Mouse (Mus musculus) lung, embryonic 16.5 days (tissue): Measurements from ENCODE around the gene Sox9. TPM values are rescaled to one million over a fixed set of nuclear protein-coding genes. Genes with fewer than 3 reads are reported as not detected.

Experiments
- ATAC-seq: fragments of 200-750 bp; cut with Nextera tagmentation; 2 replicates; pipeline ENCODE4 v1.8.0; 2017; ENCODE audit warnings: low read depth, mild to moderate bottlenecking, moderate library complexity
- H3K27ac ChIP-seq: fragments of 300-500 bp; sonication (generic); 2 replicates; pipeline ENCODE4 v1.5.1; 2014; ENCODE audit warnings: mild to moderate bottlenecking, control low read depth, low read length
- H3K27me3 ChIP-seq: fragments of 300-500 bp; sonication (generic); 2 replicates; pipeline ENCODE4 v1.6.1; 2014; ENCODE audit warnings: low read depth, low read length, mixed read lengths; ENCODE audit not compliant: control insufficient read depth, insufficient read depth
- H3K36me3 ChIP-seq: fragments of 300-500 bp; sonication (generic); 2 replicates; pipeline ENCODE4 v1.6.1; 2014; ENCODE audit warnings: low read length; ENCODE audit not compliant: control insufficient read depth, insufficient read depth
- H3K4me1 ChIP-seq: fragments of 300-500 bp; sonication (generic); replicated peaks from 2 replicates; pipeline ENCODE4 v1.6.1; 2014; ENCODE audit warnings: low read length, mixed read lengths; ENCODE audit not compliant: control insufficient read depth, insufficient read depth
- H3K4me2 ChIP-seq: fragments of 300-500 bp; sonication (generic); 2 replicates; pipeline ENCODE4 v1.6.1; 2014; ENCODE audit warnings: low read depth, low read length, control low read depth
- H3K4me3 ChIP-seq: fragments of 300-500 bp; sonication (generic); 2 replicates; pipeline ENCODE4 v1.5.1; 2014; ENCODE audit warnings: mild to moderate bottlenecking, low read length, control low read depth
- H3K9ac ChIP-seq: fragments of 300-500 bp; sonication (generic); 2 replicates; pipeline ENCODE4 v1.6.1; 2014; ENCODE audit warnings: low read length, control low read depth
- H3K9me3 ChIP-seq: fragments of 300-500 bp; sonication (generic); 2 replicates; pipeline ENCODE4 v1.6.1; 2016; ENCODE audit warnings: low read length; ENCODE audit not compliant: control insufficient read depth
- WGBS: fragments of 180-500 bp; shearing (Covaris S2); extraction: QIAGEN DNeasy Blood & Tissue Kit; methylation state at CpG from one replicate; pipeline ENCODE4 v1.1.7; 2014; 5-methylcytosine and 5-hydroxymethylcytosine counted together
- polyA plus RNA-seq: library from polyadenylated mRNA; unstranded; fragments of >200 nt; fragmentation: Nextera tagmentation; extraction: Ambion mirVana; gene quantifications from 2 replicates; pipeline ENCODE4 v1.2.1, GENCODE M21; 2015

Sox9 gene
- polyA plus RNA-seq, 1 experiment from 2014 or later = 59.5 TPM

GRCm38 (mm10) chr11:112779762-112780161 lies 2.3 kb upstream of the Sox9 start:
- Histone ChIP-seq H3K27me3 (peaks cover 16% of the 10 kb centered on the region; the same call in 1 of the 2 replicates), H3K4me1 (peaks cover 10% of the 10 kb centered on the region; the same call in 1 of the 2 replicates), H3K36me3 (no peaks in the 10 kb centered on the region), H3K4me3 (no peak overlapping the region), H3K4me2 (no peak overlapping the region), H3K9me3 (no peaks in the 10 kb centered on the region), H3K9ac (no peak overlapping the region), H3K27ac (no peak overlapping the region)
- no peak for ATAC-seq
- WGBS = under 1% methylated on average over 10 of the region's 10 CpGs

GRCm38 (mm10) chr11:112780394-112780920 lies 1.6 kb upstream of the Sox9 start:
- H3K4me1 ChIP-seq = peaks cover 13% of the 10 kb centered on the region; the same call in 1 of the 2 replicates
- no peaks in the 10 kb centered on the region for H3K9me3 ChIP-seq
- 5% methylated on average over 19 of the region's 19 CpGs for WGBS
- no peak overlapping the region for H3K27ac ChIP-seq
- H3K9ac ChIP-seq = peak overlapping the region; percentile 88; the same call in 1 of the 2 replicates
- no peak for ATAC-seq
- peak overlapping the region; percentile 79 for H3K4me3 ChIP-seq
- peaks cover 21% of the 10 kb centered on the region; the same call in 1 of the 2 replicates for H3K27me3 ChIP-seq
- no peaks in the 10 kb centered on the region for H3K36me3 ChIP-seq
- peak overlapping the region; percentile 87 for H3K4me2 ChIP-seq

- peak; percentile 41 for ATAC-seq
- H3K4me3 ChIP-seq = peak overlapping the region; percentile 79
- WGBS = 1% methylated on average over 47 of the region's 49 CpGs
- peak overlapping the region; percentile 88 for H3K9ac ChIP-seq
- peak overlapping the region; percentile 96 for H3K27ac ChIP-seq
- no peaks in the 10 kb centered on the region for H3K9me3 ChIP-seq
- peak overlapping the region; percentile 87 for H3K4me2 ChIP-seq
- H3K27me3 ChIP-seq = peaks cover 21% of the 10 kb centered on the region; the same call in 1 of the 2 replicates
- H3K4me1 ChIP-seq = peaks cover 13% of the 10 kb centered on the region; the same call in 1 of the 2 replicates
- no peaks in the 10 kb centered on the region for H3K36me3 ChIP-seq
Observed at GRCm38 (mm10) chr11:112781035-112781911, 751 bp upstream of the Sox9 start.

- Histone ChIP-seq H3K36me3 (no peaks in the 10 kb centered on the region), H3K4me1 (peaks cover 13% of the 10 kb centered on the region; the same call in 1 of the 2 replicates), H3K4me3 (peak overlapping the region; percentile 79), H3K27me3 (peaks cover 23% of the 10 kb centered on the region; the same call in 1 of the 2 replicates), H3K9me3 (no peaks in the 10 kb centered on the region), H3K27ac (peak overlapping the region; percentile 96), H3K4me2 (peak overlapping the region; percentile 87), H3K9ac (peak overlapping the region; percentile 88)
- peak; percentile 64 for ATAC-seq
- under 1% methylated on average over 69 of the region's 75 CpGs for WGBS
Observed at GRCm38 (mm10) chr11:112782357-112783121, 515 bp downstream of the Sox9 start.

GRCm38 (mm10) chr11:112783401-112784346 lies 1.6 kb downstream of the Sox9 start:
- H3K4me2 ChIP-seq = peak overlapping the region; percentile 87
- 1% methylated on average over 38 of the region's 42 CpGs for WGBS
- no peaks in the 10 kb centered on the region for H3K36me3 ChIP-seq
- H3K4me1 ChIP-seq = peaks cover 13% of the 10 kb centered on the region; the same call in 1 of the 2 replicates
- peaks cover 13% of the 10 kb centered on the region; the same call in 1 of the 2 replicates for H3K27me3 ChIP-seq
- peak overlapping the region; percentile 79 for H3K4me3 ChIP-seq
- no peak for ATAC-seq
- no peaks in the 10 kb centered on the region for H3K9me3 ChIP-seq
- peak overlapping the region; percentile 88 for H3K9ac ChIP-seq
- peak overlapping the region; percentile 96 for H3K27ac ChIP-seq

- Histone ChIP-seq H3K36me3 (no peaks in the 10 kb centered on the region), H3K27ac (peak overlapping the region; percentile 96), H3K4me1 (peaks cover 13% of the 10 kb centered on the region; the same call in 1 of the 2 replicates), H3K9ac (peak overlapping the region; percentile 88), H3K4me3 (peak overlapping the region; percentile 79), H3K4me2 (peak overlapping the region; percentile 87), H3K27me3 (peaks cover 9% of the 10 kb centered on the region; the same call in 1 of the 2 replicates), H3K9me3 (no peaks in the 10 kb centered on the region)
- 4% methylated on average over 30 of the region's 30 CpGs for WGBS
- peak; percentile 29; the same call in 1 of the 2 replicates for ATAC-seq
Observed at GRCm38 (mm10) chr11:112784347-112784902, 2.4 kb downstream of the Sox9 start.

- H3K4me2 ChIP-seq = peak overlapping the region; percentile 87
- H3K4me3 ChIP-seq = peak overlapping the region; percentile 79
- 3% methylated on average over 31 of the region's 34 CpGs for WGBS
- no peak for ATAC-seq
- peaks cover 9% of the 10 kb centered on the region; the same call in 1 of the 2 replicates for H3K27me3 ChIP-seq
- H3K36me3 ChIP-seq = no peaks in the 10 kb centered on the region
- H3K4me1 ChIP-seq = peaks cover 13% of the 10 kb centered on the region; the same call in 1 of the 2 replicates
- peak overlapping the region; percentile 88 for H3K9ac ChIP-seq
- peak overlapping the region; percentile 68 for H3K27ac ChIP-seq
- no peaks in the 10 kb centered on the region for H3K9me3 ChIP-seq
Observed at GRCm38 (mm10) chr11:112784903-112785381, 2.9 kb downstream of the Sox9 start.
